Mouse (Mus musculus): ENCODE measurements at regions not wholly inside any gene's neighbourhood (a gene's known extent, or its start where the extent isn't known, plus 50 kb on each side); places are given as distances from the start of the nearest gene placed in this dataset.

GRCm38 (mm10) chr16:89631396-89632113 is 60.6 kb upstream of the Krtap11-1 start:
- peak; percentile 41 to 67 for DNase-seq (ENCODE audit: inconsistent age in 2 of 2, low spot score in 1 of 2)

- no peak for DNase-seq (ENCODE audit: inconsistent age in 2 of 2, low spot score in 1 of 2)
Observed at GRCm38 (mm10) chr16:89625710-89626109, 54.7 kb upstream of the Krtap11-1 start.

- DNase-seq (ENCODE audit: inconsistent age in 2 of 2, low spot score in 1 of 2) = no peak
Observed at GRCm38 (mm10) chr16:89625253-89625652, 54.3 kb upstream of the Krtap11-1 start.
